Mouse (Mus musculus): ENCODE measurements around the gene Phf5a. TPM values are rescaled to one million over a fixed set of nuclear protein-coding genes. Genes with fewer than 3 reads are reported as not detected.
A peak's percentile ranks its signal among the peaks of the same experiment; 100 is the strongest.

Phf5a gene
- polyA plus RNA-seq, 1 experiment from 2014 or later, result 145 TPM

GRCm38 (mm10) chr15:81833481-81833880 lies 38.2 kb downstream of the Phf5a start:
- no peak overlapping the region for H3K27ac ChIP-seq
- H3K27me3 ChIP-seq, result 0 out of 2 replicates have a peak, but pooled peaks cover 3% of the 10 kb centered on the region
- H3K9me3 ChIP-seq, result no peaks in the 10 kb centered on the region
- peaks cover 20% of the 10 kb centered on the region for H3K4me1 ChIP-seq
- H3K36me3 ChIP-seq, result no peaks in the 10 kb centered on the region; the same call in 1 of the 2 replicates
- no peak for ATAC-seq (ENCODE audit: insufficient number of reproducible peaks, insufficient read depth, low FRiP score, low TSS enrichment)
- WGBS, result 75% methylated on average over 4 of the region's 4 CpGs
- no peak overlapping the region for H3K4me3 ChIP-seq
- no peak overlapping the region for H3K9ac ChIP-seq
- no peak overlapping the region for H3K4me2 ChIP-seq (replicated peaks)

- WGBS, result 94% methylated on average over 3 of the region's 3 CpGs
- ATAC-seq (ENCODE audit: insufficient number of reproducible peaks, insufficient read depth, low FRiP score, low TSS enrichment), result no peak
Observed at GRCm38 (mm10) chr15:81832219-81832618, 39.5 kb downstream of the Phf5a start.

GRCm38 (mm10) chr15:81831136-81831825 lies 40.4 kb downstream of the Phf5a start:
- H3K4me1 ChIP-seq, result peaks cover 15% of the 10 kb centered on the region
- peak overlapping the region; percentile 29 for H3K4me2 ChIP-seq (replicated peaks)
- H3K9ac ChIP-seq, result no peak overlapping the region
- 0 out of 2 replicates have a peak, but pooled peaks have one; percentile 60 for ATAC-seq (ENCODE audit: insufficient number of reproducible peaks, insufficient read depth, low FRiP score, low TSS enrichment)
- WGBS, result 16% methylated on average over 24 of the region's 24 CpGs
- H3K4me3 ChIP-seq, result no peak overlapping the region
- no peaks in the 10 kb centered on the region for H3K9me3 ChIP-seq
- 0 out of 2 replicates have a peak overlapping the region, but pooled peaks have one; percentile 8 for H3K27ac ChIP-seq
- peaks cover 10% of the 10 kb centered on the region for H3K36me3 ChIP-seq
- 0 out of 2 replicates have a peak, but pooled peaks cover 3% of the 10 kb centered on the region for H3K27me3 ChIP-seq

More at GRCm38 (mm10) chr15:81832219-81832618, 39.5 kb downstream of the Phf5a start:
- no peak overlapping the region for H3K4me2 ChIP-seq (replicated peaks)
- H3K27me3 ChIP-seq, result 0 out of 2 replicates have a peak, but pooled peaks cover 3% of the 10 kb centered on the region
- peaks cover 5% of the 10 kb centered on the region for H3K36me3 ChIP-seq
- H3K27ac ChIP-seq, result no peak overlapping the region
- H3K9me3 ChIP-seq, result no peaks in the 10 kb centered on the region
- H3K4me3 ChIP-seq, result no peak overlapping the region
- H3K4me1 ChIP-seq, result peaks cover 20% of the 10 kb centered on the region
- no peak overlapping the region for H3K9ac ChIP-seq

- Histone ChIP-seq H3K36me3 (peaks cover 17% of the 10 kb centered on the region), H3K27me3 (0 out of 2 replicates have a peak, but pooled peaks cover 2% of the 10 kb centered on the region), H3K27ac (no peak overlapping the region), H3K4me2 (replicated peaks) (no peak overlapping the region), H3K4me1 (peaks cover 8% of the 10 kb centered on the region; the same call in 1 of the 2 replicates), H3K9ac (no peak overlapping the region), H3K4me3 (no peak overlapping the region), H3K9me3 (no peaks in the 10 kb centered on the region)
- WGBS, result 85% methylated on average over 4 of the region's 4 CpGs
- ATAC-seq (ENCODE audit: insufficient number of reproducible peaks, insufficient read depth, low FRiP score, low TSS enrichment), result no peak
Observed at GRCm38 (mm10) chr15:81830530-81830929, 41.2 kb downstream of the Phf5a start.

- H3K36me3 ChIP-seq, result peaks cover 24% of the 10 kb centered on the region
- no peak overlapping the region for H3K4me2 ChIP-seq (replicated peaks)
- peaks cover 5% of the 10 kb centered on the region; the same call in 1 of the 2 replicates for H3K4me1 ChIP-seq
- H3K4me3 ChIP-seq, result no peak overlapping the region
- ATAC-seq (ENCODE audit: insufficient number of reproducible peaks, insufficient read depth, low FRiP score, low TSS enrichment), result no peak
- WGBS, result 80% methylated on average over 2 of the region's 2 CpGs
- no peaks in the 10 kb centered on the region for H3K9me3 ChIP-seq
- no peak overlapping the region for H3K27ac ChIP-seq
- H3K9ac ChIP-seq, result no peak overlapping the region
- no peaks in the 10 kb centered on the region for H3K27me3 ChIP-seq
Observed at GRCm38 (mm10) chr15:81829208-81829580, 42.5 kb downstream of the Phf5a start.

- H3K27ac ChIP-seq, result no peak overlapping the region
Observed at GRCm38 (mm10) chr15:81828426-81829207, 43.1 kb downstream of the Phf5a start.

GRCm38 (mm10) chr15:81824832-81825231 lies 46.9 kb downstream of the Phf5a start:
- no peak overlapping the region for H3K9ac ChIP-seq
- no peaks in the 10 kb centered on the region for H3K9me3 ChIP-seq
- no peak for ATAC-seq (ENCODE audit: insufficient number of reproducible peaks, insufficient read depth, low FRiP score, low TSS enrichment)
- 83% methylated on average over 3 of the region's 3 CpGs for WGBS
- H3K36me3 ChIP-seq, result peaks cover 51% of the 10 kb centered on the region
- no peak overlapping the region for H3K27ac ChIP-seq
- H3K27me3 ChIP-seq, result no peaks in the 10 kb centered on the region
- H3K4me1 ChIP-seq, result no peaks in the 10 kb centered on the region
- H3K4me2 ChIP-seq (replicated peaks), result no peak overlapping the region
- H3K4me3 ChIP-seq, result no peak overlapping the region

More at GRCm38 (mm10) chr15:81828426-81829207, 43.1 kb downstream of the Phf5a start:
- no peak overlapping the region for H3K4me2 ChIP-seq (replicated peaks)
- no peaks in the 10 kb centered on the region for H3K9me3 ChIP-seq
- no peaks in the 10 kb centered on the region for H3K27me3 ChIP-seq
- ATAC-seq (ENCODE audit: insufficient number of reproducible peaks, insufficient read depth, low FRiP score, low TSS enrichment), result no peak
- H3K4me3 ChIP-seq, result no peak overlapping the region
- H3K4me1 ChIP-seq, result peaks cover 3% of the 10 kb centered on the region; the same call in 1 of the 2 replicates
- H3K36me3 ChIP-seq, result peaks cover 29% of the 10 kb centered on the region
- 90% methylated on average over 7 of the region's 7 CpGs for WGBS
- H3K9ac ChIP-seq, result no peak overlapping the region

- Histone ChIP-seq H3K9me3 (no peaks in the 10 kb centered on the region), H3K4me1 (no peaks in the 10 kb centered on the region), H3K9ac (no peak overlapping the region), H3K36me3 (peaks cover 56% of the 10 kb centered on the region), H3K27ac (no peak overlapping the region), H3K4me2 (replicated peaks) (no peak overlapping the region), H3K4me3 (no peak overlapping the region), H3K27me3 (no peaks in the 10 kb centered on the region)
- WGBS, result 80% methylated on average over 3 of the region's 3 CpGs
- ATAC-seq (ENCODE audit: insufficient number of reproducible peaks, insufficient read depth, low FRiP score, low TSS enrichment), result no peak
Observed at GRCm38 (mm10) chr15:81822631-81823030, 49.1 kb downstream of the Phf5a start.

GRCm38 (mm10) chr15:81818404-81818803 lies 53.3 kb downstream of the Phf5a start:
- Histone ChIP-seq H3K4me1 (peaks cover 5% of the 10 kb centered on the region), H3K27ac (no peak overlapping the region), H3K4me3 (no peak overlapping the region), H3K36me3 (peaks cover 45% of the 10 kb centered on the region), H3K9ac (no peak overlapping the region), H3K9me3 (no peaks in the 10 kb centered on the region), H3K4me2 (replicated peaks) (no peak overlapping the region), H3K27me3 (no peaks in the 10 kb centered on the region)
- 92% methylated on average over 3 of the region's 3 CpGs for WGBS
- ATAC-seq (ENCODE audit: insufficient number of reproducible peaks, insufficient read depth, low FRiP score, low TSS enrichment), result no peak

GRCm38 (mm10) chr15:81814716-81815370 lies 56.9 kb downstream of the Phf5a start:
- Histone ChIP-seq H3K4me2 (replicated peaks) (no peak overlapping the region), H3K27ac (no peak overlapping the region), H3K9ac (no peak overlapping the region), H3K4me1 (peaks cover 20% of the 10 kb centered on the region), H3K36me3 (peaks cover 25% of the 10 kb centered on the region), H3K27me3 (no peaks in the 10 kb centered on the region), H3K4me3 (no peak overlapping the region), H3K9me3 (no peaks in the 10 kb centered on the region)
- ATAC-seq (ENCODE audit: insufficient number of reproducible peaks, insufficient read depth, low FRiP score, low TSS enrichment), result no peak
- WGBS, result 91% methylated on average over 12 of the region's 12 CpGs

All from embryonic facial prominence, embryonic 12.5 days (tissue).